Mouse (Mus musculus) midbrain, embryonic 14.5 days (tissue): ENCODE data around the gene Primpol. TPM values are rescaled to one million over a fixed set of nuclear protein-coding genes. Genes with fewer than 3 reads are reported as not detected.

ENCODE experiments used
- ATAC-seq: fragments of 200-750 bp; cut with Nextera tagmentation; 2 replicates; pipeline ENCODE4 v1.8.0; 2017; ENCODE audit warnings: moderate number of reproducible peaks, moderate library complexity; ENCODE audit not compliant: low FRiP score, low TSS enrichment
- DNase-seq: peaks from one replicate; pipeline ENCODE4 v3.0.0-alpha.2; 2015
- H3K27ac ChIP-seq: fragments of 300-500 bp; sonication (generic); replicated peaks from 2 replicates; pipeline ENCODE4 v1.5.1; 2014; ENCODE audit warnings: mild to moderate bottlenecking, low read depth, low read length, moderate library complexity
- H3K27me3 ChIP-seq: fragments of 300-500 bp; sonication (generic); 2 replicates; pipeline ENCODE4 v1.6.1; 2014; ENCODE audit warnings: low read length, control low read depth, mixed read lengths; ENCODE audit not compliant: control insufficient read depth, insufficient read depth
- H3K36me3 ChIP-seq: fragments of 300-500 bp; sonication (generic); 2 replicates; pipeline ENCODE4 v1.6.1; 2014; ENCODE audit warnings: low read length, control low read depth; ENCODE audit not compliant: control insufficient read depth, insufficient read depth
- H3K4me1 ChIP-seq: fragments of 300-500 bp; sonication (generic); 2 replicates; pipeline ENCODE4 v1.6.1; 2014; ENCODE audit warnings: mild to moderate bottlenecking, antibody characterized with exemption, low read length, control low read depth; ENCODE audit not compliant: control insufficient read depth, insufficient read depth
- H3K4me2 ChIP-seq: fragments of 300-500 bp; sonication (generic); 2 replicates; pipeline ENCODE4 v1.6.1; 2014; ENCODE audit warnings: mild to moderate bottlenecking, low read length, moderate library complexity
- H3K4me3 ChIP-seq: fragments of 300-500 bp; sonication (generic); replicated peaks from 2 replicates; pipeline ENCODE4 v1.5.1; 2014; ENCODE audit warnings: low read depth, low read length
- H3K9ac ChIP-seq: fragments of 300-500 bp; sonication (generic); replicated peaks from 2 replicates; pipeline ENCODE4 v1.6.1; 2014; ENCODE audit warnings: mild to moderate bottlenecking, low read length, moderate library complexity
- H3K9me3 ChIP-seq: fragments of 300-500 bp; sonication (generic); 2 replicates; pipeline ENCODE4 v1.6.1; 2016; ENCODE audit warnings: low read length, control low read depth, mixed read lengths; ENCODE audit not compliant: control insufficient read depth
- WGBS: fragments of 180-500 bp; shearing (Covaris S2); extraction: QIAGEN DNeasy Blood & Tissue Kit; methylation state at CpG from one replicate; pipeline ENCODE4 v1.1.7; 2014; 5-methylcytosine and 5-hydroxymethylcytosine counted together
- polyA plus RNA-seq: library from polyadenylated mRNA; unstranded; fragments of >200 nt; fragmentation: Nextera tagmentation; extraction: Ambion mirVana; gene quantifications from 2 replicates; pipeline ENCODE4 v1.2.1, GENCODE M21; 2014

Gene Primpol
- 6.9 and 11.8 TPM in 2 replicates for polyA plus RNA-seq

DNA sequence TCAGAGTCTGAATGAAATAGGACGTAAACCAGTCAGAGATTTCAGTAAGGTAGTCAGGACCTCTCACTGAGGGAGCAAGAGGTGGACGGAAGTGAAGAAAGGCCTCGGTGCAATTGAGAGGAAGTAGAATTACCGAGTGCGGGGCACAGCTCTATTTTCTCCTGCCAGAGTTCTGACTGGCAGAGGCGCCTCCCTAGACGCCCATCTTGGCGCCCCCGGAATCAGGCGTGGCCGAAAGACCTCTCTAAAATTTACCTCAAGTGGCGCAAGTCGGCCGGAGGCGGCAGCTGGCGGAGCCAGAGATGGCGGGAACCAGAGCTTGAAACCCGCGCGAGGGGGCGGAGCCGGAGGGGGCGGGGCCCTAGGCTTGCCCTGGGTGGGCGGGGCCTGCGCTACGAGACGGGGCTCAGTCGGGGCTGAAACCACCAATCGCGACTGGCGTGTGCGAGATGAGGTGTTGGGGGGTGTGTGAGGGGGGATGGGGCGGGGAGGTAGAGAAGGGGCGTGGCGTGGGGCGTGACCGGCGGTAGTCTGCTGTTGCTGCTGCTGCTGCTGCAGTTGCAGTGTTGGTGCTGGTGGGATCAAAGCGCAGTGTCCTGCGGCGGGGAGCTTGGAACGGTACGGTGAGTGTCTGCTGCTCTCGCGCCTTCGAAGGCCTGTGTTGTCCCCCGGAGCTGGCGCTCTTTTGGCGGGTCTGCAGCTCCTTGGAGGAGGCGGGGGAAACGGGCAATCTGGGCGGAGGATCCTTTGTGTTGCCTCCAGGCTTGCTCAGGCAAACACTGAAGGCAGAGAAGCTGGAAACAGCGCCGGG, at the start of gene Primpol, which contains the start of gene Casp3:
Primpol (minus strand) TSS at position 334 of the 811 bp plus-strand sequence.
Casp3 (plus strand) TSS at position 413 of the 811 bp plus-strand sequence.
- Histone ChIP-seq H3K4me3 (peak within 1 kb of the TSS; percentile 84), H3K4me1 (peaks cover 27% of the 10 kb centered on the region), H3K27ac (peak within 1 kb of the TSS; percentile 94), H3K4me2 (peak within 1 kb of the TSS; percentile 78), H3K9ac (peak within 1 kb of the TSS; percentile 94), H3K9me3 (no peaks in the 10 kb centered on the region), H3K36me3 (no peaks in the 10 kb centered on the region), H3K27me3 (no peaks in the 10 kb centered on the region)
- under 1% methylated on average over 52 of the region's 54 CpGs for WGBS
- peak; percentile 98 for DNase-seq
- ATAC-seq, result peak; percentile 98

DNA sequence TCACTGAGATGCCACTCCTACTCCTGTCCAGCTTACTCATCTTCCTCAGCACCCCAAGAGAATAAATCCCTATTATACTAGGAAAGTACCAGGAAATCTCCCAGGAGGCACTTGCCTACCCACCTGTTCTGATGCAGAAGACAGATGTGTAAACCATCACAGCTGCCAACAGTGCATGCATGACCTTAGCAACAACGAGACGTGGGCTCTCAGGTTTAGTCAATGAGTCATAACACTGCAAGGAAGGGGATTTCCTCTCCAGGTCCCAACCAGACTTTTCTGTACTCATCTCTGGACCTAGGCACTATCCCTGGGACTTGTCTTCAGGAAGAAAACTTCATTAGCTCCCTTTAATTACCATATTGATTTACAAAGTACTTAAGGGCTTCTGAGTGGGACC, 38.9 kb upstream of the Primpol start:
- no peaks in the 10 kb centered on the region for H3K9me3 ChIP-seq
- no peak overlapping the region for H3K4me3 ChIP-seq
- H3K4me2 ChIP-seq, result no peak overlapping the region
- no peaks in the 10 kb centered on the region for H3K27me3 ChIP-seq
- no peaks in the 10 kb centered on the region for H3K36me3 ChIP-seq
- H3K4me1 ChIP-seq, result no peaks in the 10 kb centered on the region
- WGBS, result 91% methylated on average over 2 of the region's 2 CpGs
- no peak overlapping the region for H3K9ac ChIP-seq
- no peak overlapping the region for H3K27ac ChIP-seq
- DNase-seq (no peak), ATAC-seq (no peak)

DNA sequence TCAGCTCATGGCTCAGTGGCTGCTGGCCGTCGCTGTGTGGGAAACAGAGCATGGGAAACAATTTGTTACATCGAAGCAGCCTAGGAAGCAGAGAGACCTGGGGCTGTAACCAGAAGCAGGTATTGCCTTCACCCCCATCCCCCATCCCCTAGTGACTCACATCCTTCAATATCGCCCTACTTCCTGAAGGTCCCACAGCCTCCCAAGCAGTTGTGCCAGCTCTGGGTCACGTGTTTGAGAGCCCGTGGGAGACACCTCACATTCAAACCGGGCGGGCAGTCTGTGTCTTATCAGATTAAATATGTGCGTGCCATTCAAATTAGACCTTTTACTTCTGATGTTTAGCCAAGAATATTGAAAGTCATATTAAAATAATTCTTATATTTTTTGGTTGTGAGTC, 34.9 kb upstream of the Primpol start:
- no peaks in the 10 kb centered on the region for H3K9me3 ChIP-seq
- WGBS, result 81% methylated on average over 9 of the region's 9 CpGs
- H3K4me1 ChIP-seq, result no peaks in the 10 kb centered on the region
- H3K4me3 ChIP-seq, result no peak overlapping the region
- DNase-seq (no peak), ATAC-seq (no peak)
- H3K9ac ChIP-seq, result no peak overlapping the region
- no peaks in the 10 kb centered on the region for H3K27me3 ChIP-seq
- H3K36me3 ChIP-seq, result no peaks in the 10 kb centered on the region
- H3K27ac ChIP-seq, result no peak overlapping the region
- no peak overlapping the region for H3K4me2 ChIP-seq

DNA sequence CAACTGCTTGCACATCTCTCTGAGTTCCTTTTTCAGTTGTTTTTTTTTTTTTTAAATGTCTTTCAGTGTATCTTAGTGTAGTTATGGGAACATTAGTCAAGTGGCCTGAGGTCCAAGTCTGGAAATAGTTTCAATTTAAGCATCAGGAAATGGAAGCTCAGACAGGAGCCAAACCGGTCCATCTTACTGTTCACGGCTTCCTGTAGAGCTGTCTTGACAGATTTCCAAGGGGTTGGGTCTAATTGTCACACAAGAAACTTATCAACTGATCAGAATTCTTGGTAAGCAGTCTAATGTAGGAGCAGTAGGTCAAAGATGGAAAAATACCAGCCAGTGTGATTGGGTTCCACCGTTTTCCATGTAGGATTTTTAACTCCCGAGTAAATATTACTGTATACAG, 31.4 kb upstream of the Primpol start:
- H3K9me3 ChIP-seq, result no peaks in the 10 kb centered on the region
- H3K4me3 ChIP-seq, result no peak overlapping the region
- no peak overlapping the region for H3K9ac ChIP-seq
- H3K27ac ChIP-seq, result no peak overlapping the region
- no peaks in the 10 kb centered on the region for H3K4me1 ChIP-seq
- no peaks in the 10 kb centered on the region for H3K27me3 ChIP-seq
- H3K36me3 ChIP-seq, result no peaks in the 10 kb centered on the region
- no peak for ATAC-seq
- H3K4me2 ChIP-seq, result no peak overlapping the region
- no peak for DNase-seq
- WGBS, result 95% methylated on average over 4 of the region's 4 CpGs

DNA sequence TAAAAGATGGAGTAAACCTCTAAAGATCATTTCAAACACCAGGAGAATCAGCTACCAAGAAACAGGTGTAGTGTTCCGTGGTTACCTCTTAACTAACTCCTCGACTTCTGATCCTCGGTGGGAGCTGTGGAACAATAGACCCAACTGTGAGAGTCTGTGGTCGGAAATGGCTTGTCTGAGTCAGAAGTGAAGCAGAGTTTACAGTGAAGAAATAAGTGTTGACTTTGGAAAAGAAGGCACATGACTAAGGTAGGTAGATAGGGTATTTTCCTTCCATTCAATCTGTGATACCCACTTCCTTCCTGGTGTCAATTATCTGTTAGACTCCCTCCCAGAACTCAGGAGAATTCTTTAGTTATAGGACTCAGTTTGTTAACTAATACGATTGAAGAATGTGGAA, 24.3 kb upstream of the Primpol start:
- ATAC-seq (no peak), DNase-seq (no peak)
- H3K4me2 ChIP-seq, result no peak overlapping the region
- H3K36me3 ChIP-seq, result peaks cover 31% of the 10 kb centered on the region
- H3K9ac ChIP-seq, result no peak overlapping the region
- no peaks in the 10 kb centered on the region for H3K9me3 ChIP-seq
- no peak overlapping the region for H3K27ac ChIP-seq
- H3K27me3 ChIP-seq, result no peaks in the 10 kb centered on the region
- WGBS, result 91% methylated on average over 5 of the region's 5 CpGs
- no peaks in the 10 kb centered on the region for H3K4me1 ChIP-seq
- H3K4me3 ChIP-seq, result no peak overlapping the region

DNA sequence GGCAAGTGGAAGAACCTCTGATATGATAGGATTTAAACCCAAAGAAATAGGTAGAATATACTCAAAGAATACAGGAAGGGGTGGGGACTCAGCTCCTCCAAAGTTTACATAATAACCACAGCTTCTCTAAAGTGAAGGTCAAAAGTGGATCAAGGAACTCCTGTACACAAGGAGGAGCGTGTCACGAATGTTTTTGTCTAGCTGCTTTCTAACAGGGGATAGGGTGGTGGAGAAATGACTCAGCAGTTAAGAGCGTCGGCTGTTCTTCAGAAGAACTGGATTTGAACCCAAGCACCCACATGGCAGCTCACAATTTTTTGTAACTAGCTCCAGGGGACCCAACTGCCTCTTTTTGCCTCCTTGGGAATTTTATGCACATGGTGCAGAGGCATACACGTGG, 22.8 kb upstream of the Primpol start:
- no peak for DNase-seq
- Histone ChIP-seq H3K4me3 (no peak overlapping the region), H3K9me3 (no peaks in the 10 kb centered on the region), H3K27ac (no peak overlapping the region), H3K36me3 (peaks cover 45% of the 10 kb centered on the region), H3K4me1 (no peaks in the 10 kb centered on the region), H3K27me3 (no peaks in the 10 kb centered on the region), H3K9ac (no peak overlapping the region), H3K4me2 (no peak overlapping the region)
- WGBS, result 93% methylated on average over 5 of the region's 5 CpGs
- ATAC-seq, result no peak

DNA sequence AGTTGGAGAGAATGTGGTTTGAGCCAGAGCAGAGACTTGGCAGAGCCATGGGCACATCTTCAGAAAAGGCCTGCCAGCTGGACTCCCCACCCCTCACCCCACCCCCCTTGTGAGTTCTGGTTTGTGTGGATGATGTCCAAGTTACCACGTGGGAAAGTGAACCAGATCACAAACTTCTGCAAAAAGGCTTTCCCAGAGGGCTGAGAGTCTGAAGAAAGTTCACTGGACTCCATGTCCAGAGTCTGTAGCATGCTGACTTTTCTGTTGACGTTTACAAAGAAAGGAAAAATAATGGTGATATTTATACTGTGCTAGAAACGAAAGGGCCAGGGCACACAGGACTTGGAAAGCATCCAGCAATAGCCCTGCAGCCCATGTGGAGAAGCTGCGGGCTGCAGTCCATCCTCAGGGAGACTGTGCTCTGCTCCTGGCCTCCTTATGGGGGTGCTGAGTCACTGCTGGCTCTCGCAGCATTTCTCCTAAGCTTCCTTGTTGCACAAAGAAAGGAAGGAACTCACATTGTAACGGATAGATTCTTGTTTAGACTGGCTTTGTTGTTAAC, 22.1 kb upstream of the Primpol start:
- H3K36me3 ChIP-seq, result peaks cover 53% of the 10 kb centered on the region
- WGBS, result 66% methylated on average over 6 of the region's 6 CpGs
- DNase-seq, result peak; percentile 57
- no peak overlapping the region for H3K4me2 ChIP-seq
- ATAC-seq, result no peak
- no peaks in the 10 kb centered on the region for H3K9me3 ChIP-seq
- no peak overlapping the region for H3K27ac ChIP-seq
- H3K27me3 ChIP-seq, result no peaks in the 10 kb centered on the region
- no peak overlapping the region for H3K9ac ChIP-seq
- H3K4me3 ChIP-seq, result no peak overlapping the region
- no peaks in the 10 kb centered on the region for H3K4me1 ChIP-seq

DNA sequence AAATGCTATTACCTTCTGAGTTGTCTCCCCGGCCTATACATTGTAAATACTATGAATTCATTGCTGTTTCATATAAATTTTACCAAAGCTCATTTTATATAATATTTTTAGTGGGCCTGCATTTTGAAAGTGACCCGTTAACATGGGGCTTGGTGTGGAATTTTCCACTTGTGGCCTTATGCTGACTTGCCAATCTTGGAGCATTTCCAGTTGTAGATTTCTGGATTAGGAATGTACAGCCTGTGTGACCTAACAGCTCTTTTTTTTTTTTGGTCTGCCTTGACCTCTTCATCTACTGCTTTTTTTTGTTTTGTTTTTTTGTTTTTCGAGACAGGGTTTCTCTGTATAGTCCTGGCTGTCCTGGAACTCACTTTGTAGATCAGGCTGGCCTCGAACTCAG, 13.9 kb upstream of the Primpol start:
- Histone ChIP-seq H3K9me3 (no peaks in the 10 kb centered on the region), H3K36me3 (peaks cover 58% of the 10 kb centered on the region), H3K4me3 (no peak overlapping the region), H3K4me2 (no peak overlapping the region), H3K4me1 (no peaks in the 10 kb centered on the region), H3K9ac (no peak overlapping the region), H3K27me3 (no peaks in the 10 kb centered on the region), H3K27ac (no peak overlapping the region)
- ATAC-seq (no peak), DNase-seq (no peak)
- 98% methylated on average over 4 of the region's 4 CpGs for WGBS

DNA sequence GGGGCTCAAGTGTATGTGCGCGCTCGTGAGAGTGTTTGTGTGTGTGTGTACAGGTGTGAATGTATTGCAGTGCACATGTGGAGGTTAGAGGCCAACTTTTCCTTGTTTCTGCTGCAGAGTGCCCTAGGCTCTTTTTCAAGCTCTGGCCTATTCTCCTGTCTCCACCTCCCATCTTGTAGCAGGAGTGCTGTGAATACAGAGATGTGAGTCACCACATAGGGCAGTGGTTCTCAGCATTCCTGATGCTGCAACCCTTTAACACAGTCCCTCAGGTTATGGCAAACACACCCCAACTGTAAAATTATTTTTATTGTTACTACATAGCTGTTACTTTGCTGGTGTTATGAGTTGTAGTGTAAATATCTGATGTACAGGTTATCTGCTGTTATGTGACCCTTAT, 13.4 kb upstream of the Primpol start:
- no peaks in the 10 kb centered on the region for H3K27me3 ChIP-seq
- no peak overlapping the region for H3K9ac ChIP-seq
- no peak overlapping the region for H3K4me3 ChIP-seq
- no peak overlapping the region for H3K27ac ChIP-seq
- DNase-seq, result no peak
- H3K9me3 ChIP-seq, result no peaks in the 10 kb centered on the region
- H3K36me3 ChIP-seq, result peaks cover 53% of the 10 kb centered on the region
- WGBS, result 99% methylated on average over 3 of the region's 3 CpGs
- no peak overlapping the region for H3K4me2 ChIP-seq
- no peaks in the 10 kb centered on the region for H3K4me1 ChIP-seq
- no peak for ATAC-seq
